Mouse (Mus musculus): ENCODE measurements around the gene Zfp512b.

Zfp512b gene

GRCm38 (mm10) chr2:181592231-181593041 lies at the start of gene Zfp512b:
Zfp512b (minus strand) TSS chr2:181592803.
- peak; percentile 76 for DNase-seq (ENCODE audit: low read depth, low spot score)

- no peak for DNase-seq (ENCODE audit: low read depth, low spot score)
Measured at GRCm38 (mm10) chr2:181635865-181636264, 43.3 kb upstream of the Zfp512b start.

GRCm38 (mm10) chr2:181632624-181633023 lies 40.0 kb upstream of the Zfp512b start:
- DNase-seq (ENCODE audit: low read depth, low spot score), result no peak

GRCm38 (mm10) chr2:181628471-181628870 lies 35.9 kb upstream of the Zfp512b start:
- no peak for DNase-seq (ENCODE audit: low read depth, low spot score)

GRCm38 (mm10) chr2:181623401-181623800 lies 30.8 kb upstream of the Zfp512b start:
- no peak for DNase-seq (ENCODE audit: low read depth, low spot score)

- no peak for DNase-seq (ENCODE audit: low read depth, low spot score)
Measured at GRCm38 (mm10) chr2:181618761-181619495, 26.3 kb upstream of the Zfp512b start.

- DNase-seq (ENCODE audit: low read depth, low spot score), result no peak
Measured at GRCm38 (mm10) chr2:181602367-181602766, 9.8 kb upstream of the Zfp512b start.

- DNase-seq (ENCODE audit: low read depth, low spot score), result no peak
Measured at GRCm38 (mm10) chr2:181601751-181602145, 9.1 kb upstream of the Zfp512b start.

- DNase-seq (ENCODE audit: low read depth, low spot score), result peak; percentile 98
Measured at GRCm38 (mm10) chr2:181600828-181601750, 8.5 kb upstream of the Zfp512b start.

GRCm38 (mm10) chr2:181600226-181600758 lies 7.7 kb upstream of the Zfp512b start:
- no peak for DNase-seq (ENCODE audit: low read depth, low spot score)

- peak; percentile 76 for DNase-seq (ENCODE audit: low read depth, low spot score)
Measured at GRCm38 (mm10) chr2:181598454-181599351, 6.1 kb upstream of the Zfp512b start, which contains the start of gene Samd10. Samd10 (minus strand) TSS chr2:181599212.

GRCm38 (mm10) chr2:181597378-181598061 lies 4.9 kb upstream of the Zfp512b start:
- no peak for DNase-seq (ENCODE audit: low read depth, low spot score)

GRCm38 (mm10) chr2:181596221-181596960 lies 3.8 kb upstream of the Zfp512b start:
- DNase-seq (ENCODE audit: low read depth, low spot score), result no peak

- peak; percentile 65 for DNase-seq (ENCODE audit: low read depth, low spot score)
Measured at GRCm38 (mm10) chr2:181594946-181595696, 2.5 kb upstream of the Zfp512b start.

- DNase-seq (ENCODE audit: low read depth, low spot score), result no peak
Measured at GRCm38 (mm10) chr2:181593937-181594336, 1.3 kb upstream of the Zfp512b start.

GRCm38 (mm10) chr2:181593042-181593421 lies 429 bp upstream of the Zfp512b start:
- no peak for DNase-seq (ENCODE audit: low read depth, low spot score)

GRCm38 (mm10) chr2:181591528-181592085 lies 996 bp downstream of the Zfp512b start, which contains the start of gene Prpf6:
Prpf6 (plus strand) TSS chr2:181591868.
- peak; percentile 68 for DNase-seq (ENCODE audit: low read depth, low spot score)

- no peak for DNase-seq (ENCODE audit: low read depth, low spot score)
Measured at GRCm38 (mm10) chr2:181590471-181590870, 2.1 kb downstream of the Zfp512b start.
